Mouse (Mus musculus) hindbrain, embryonic 13.5 days (tissue): ENCODE measurements around the gene Ccnf. TPM values are rescaled to one million over a fixed set of nuclear protein-coding genes. Genes with fewer than 3 reads are reported as not detected.
A peak's percentile ranks its signal among the peaks of the same experiment; 100 is the strongest.

Source experiments
- ATAC-seq: fragments of 200-750 bp; cut with Nextera tagmentation; 2 replicates; pipeline ENCODE4 v1.8.0; 2017; ENCODE audit warnings: moderate TSS enrichment; ENCODE audit not compliant: low FRiP score
- H3K27ac ChIP-seq: fragments of 300-500 bp; sonication (generic); 2 replicates; pipeline ENCODE4 v1.5.1; 2015; ENCODE audit warnings: inconsistent platforms, mild to moderate bottlenecking, moderate library complexity
- H3K27me3 ChIP-seq: fragments of 300-500 bp; sonication (generic); 2 replicates; pipeline ENCODE4 v1.6.1; 2015; ENCODE audit warnings: mild to moderate bottlenecking, inconsistent platforms
- H3K36me3 ChIP-seq: fragments of 300-500 bp; sonication (generic); 2 replicates; pipeline ENCODE4 v1.6.1; 2015; ENCODE audit warnings: mild to moderate bottlenecking, inconsistent platforms
- H3K4me1 ChIP-seq: fragments of 300-500 bp; sonication (generic); replicated peaks from 2 replicates; pipeline ENCODE4 v1.6.1; 2015; ENCODE audit warnings: inconsistent platforms
- H3K4me2 ChIP-seq: fragments of 300-500 bp; sonication (generic); 2 replicates; pipeline ENCODE4 v1.6.1; 2015; ENCODE audit warnings: inconsistent platforms, mild to moderate bottlenecking, moderate library complexity
- H3K4me3 ChIP-seq: fragments of 300-500 bp; sonication (generic); 2 replicates; pipeline ENCODE4 v1.5.1; 2015; ENCODE audit warnings: mild to moderate bottlenecking, inconsistent platforms
- H3K9ac ChIP-seq: fragments of 300-500 bp; sonication (generic); 2 replicates; pipeline ENCODE4 v1.6.1; 2015; ENCODE audit warnings: mild to moderate bottlenecking, inconsistent platforms
- H3K9me3 ChIP-seq: fragments of 300-500 bp; sonication (generic); 2 replicates; pipeline ENCODE4 v1.6.1; 2016; ENCODE audit warnings: inconsistent platforms
- WGBS: fragments of 180-500 bp; shearing (Covaris S2); methylation state at CpG from one replicate; pipeline ENCODE4 v1.1.7; 2015; 5-methylcytosine and 5-hydroxymethylcytosine counted together
- polyA plus RNA-seq: library from polyadenylated mRNA; unstranded; fragments of >200 nt; fragmentation: Nextera tagmentation; extraction: Ambion mirVana; gene quantifications from 2 replicates; pipeline ENCODE4 v1.2.1, GENCODE M21; 2015

The Ccnf gene
- polyA plus RNA-seq, 1 experiment from 2014 or later, result 17.2 TPM

GRCm38 (mm10) chr17:24252329-24252728 lies 1.0 kb upstream of the Ccnf start:
- no peak for ATAC-seq
- peaks cover 7% of the 10 kb centered on the region for H3K36me3 ChIP-seq
- WGBS, result 99% methylated on average over 2 of the region's 2 CpGs
- H3K27me3 ChIP-seq, result no peaks in the 10 kb centered on the region
- H3K9me3 ChIP-seq, result no peaks in the 10 kb centered on the region
- peak overlapping the region; percentile 75; the same call in 1 of the 2 replicates for H3K4me3 ChIP-seq
- no peak overlapping the region for H3K27ac ChIP-seq
- no peak overlapping the region for H3K9ac ChIP-seq
- H3K4me1 ChIP-seq, result peaks cover 14% of the 10 kb centered on the region
- H3K4me2 ChIP-seq, result peak overlapping the region; percentile 80; the same call in 1 of the 2 replicates

DNA sequence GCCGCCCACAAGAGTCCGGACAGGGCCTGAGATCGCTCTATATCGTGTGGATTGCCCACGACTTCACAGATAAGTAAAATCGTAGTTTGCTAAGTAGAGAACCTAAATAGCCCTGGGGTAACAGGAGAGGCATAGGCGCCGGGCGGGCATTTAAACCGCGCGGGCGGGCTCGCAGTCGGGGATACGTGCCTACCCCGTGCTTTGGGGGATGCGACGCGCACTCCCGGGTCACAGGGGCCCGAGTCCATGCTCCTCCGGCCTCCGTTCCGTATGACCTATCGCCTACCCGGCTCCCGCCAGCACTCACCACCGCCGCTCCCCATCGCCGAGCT lies 330 bp downstream of the Ccnf start:
- ATAC-seq, result no peak
- WGBS, result under 1% methylated on average over 32 of the region's 32 CpGs
- peak overlapping the region; percentile 80 for H3K4me2 ChIP-seq
- peaks cover 7% of the 10 kb centered on the region for H3K36me3 ChIP-seq
- peak overlapping the region; percentile 82 for H3K9ac ChIP-seq
- no peaks in the 10 kb centered on the region for H3K27me3 ChIP-seq
- peak overlapping the region; percentile 75 for H3K4me3 ChIP-seq
- H3K27ac ChIP-seq, result peak overlapping the region; percentile 64; the same call in 1 of the 2 replicates
- H3K4me1 ChIP-seq, result peaks cover 14% of the 10 kb centered on the region
- no peaks in the 10 kb centered on the region for H3K9me3 ChIP-seq

DNA sequence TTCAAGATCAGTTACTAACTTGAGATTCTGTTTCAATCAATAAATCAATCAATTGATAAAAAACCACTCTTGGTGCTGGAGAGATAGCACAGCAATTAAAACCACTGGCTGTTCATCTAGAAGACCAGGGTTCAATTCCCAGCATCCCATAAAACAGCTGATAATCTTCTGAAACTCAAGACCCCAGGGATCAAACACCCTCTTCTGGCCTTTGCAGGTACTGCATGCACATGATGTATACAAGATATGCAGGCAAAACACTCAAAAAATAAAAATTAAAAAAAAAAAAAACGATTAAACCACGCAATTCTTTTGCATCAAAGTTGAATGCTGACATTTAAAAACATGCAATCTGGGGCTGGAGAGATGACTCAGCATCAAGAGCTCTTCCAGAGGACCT lies 2.6 kb downstream of the Ccnf start:
- WGBS, result 95% methylated on average over 2 of the region's 2 CpGs
- Histone ChIP-seq H3K4me2 (no peak overlapping the region), H3K4me3 (no peak overlapping the region), H3K9ac (no peak overlapping the region), H3K9me3 (peaks cover 3% of the 10 kb centered on the region; the same call in 1 of the 2 replicates), H3K4me1 (peaks cover 14% of the 10 kb centered on the region), H3K27me3 (no peaks in the 10 kb centered on the region), H3K27ac (no peak overlapping the region), H3K36me3 (peaks cover 24% of the 10 kb centered on the region)
- ATAC-seq, result no peak

DNA sequence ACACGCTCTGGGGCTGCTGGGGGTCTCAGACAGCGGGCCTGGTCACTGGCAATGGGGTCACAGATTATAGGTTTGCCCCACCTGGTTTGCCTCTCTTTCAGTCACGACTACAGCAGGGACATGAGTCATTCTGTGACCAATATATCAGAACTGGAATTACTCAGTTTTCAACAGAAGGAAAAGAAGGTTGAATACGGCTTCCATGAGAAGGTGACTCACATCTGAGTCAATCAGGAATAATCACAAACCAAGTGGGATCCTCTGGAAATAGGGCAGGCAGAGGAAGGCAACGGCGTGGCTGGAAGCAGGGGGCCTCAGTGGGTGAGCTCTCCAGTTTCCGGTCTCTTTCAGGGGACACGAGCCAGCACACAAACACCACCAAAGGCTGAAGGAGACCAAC lies 7.2 kb downstream of the Ccnf start:
- H3K4me1 ChIP-seq, result no peaks in the 10 kb centered on the region
- no peak overlapping the region for H3K27ac ChIP-seq
- 99% methylated on average over 8 of the region's 8 CpGs for whole genome bisulfite sequencing
- ATAC-seq, result no peak
- no peak overlapping the region for H3K4me2 ChIP-seq
- no peak overlapping the region for H3K9ac ChIP-seq
- peaks cover 3% of the 10 kb centered on the region; the same call in 1 of the 2 replicates for H3K9me3 ChIP-seq
- H3K36me3 ChIP-seq, result peaks cover 64% of the 10 kb centered on the region
- H3K4me3 ChIP-seq, result no peak overlapping the region
- no peaks in the 10 kb centered on the region for H3K27me3 ChIP-seq

DNA sequence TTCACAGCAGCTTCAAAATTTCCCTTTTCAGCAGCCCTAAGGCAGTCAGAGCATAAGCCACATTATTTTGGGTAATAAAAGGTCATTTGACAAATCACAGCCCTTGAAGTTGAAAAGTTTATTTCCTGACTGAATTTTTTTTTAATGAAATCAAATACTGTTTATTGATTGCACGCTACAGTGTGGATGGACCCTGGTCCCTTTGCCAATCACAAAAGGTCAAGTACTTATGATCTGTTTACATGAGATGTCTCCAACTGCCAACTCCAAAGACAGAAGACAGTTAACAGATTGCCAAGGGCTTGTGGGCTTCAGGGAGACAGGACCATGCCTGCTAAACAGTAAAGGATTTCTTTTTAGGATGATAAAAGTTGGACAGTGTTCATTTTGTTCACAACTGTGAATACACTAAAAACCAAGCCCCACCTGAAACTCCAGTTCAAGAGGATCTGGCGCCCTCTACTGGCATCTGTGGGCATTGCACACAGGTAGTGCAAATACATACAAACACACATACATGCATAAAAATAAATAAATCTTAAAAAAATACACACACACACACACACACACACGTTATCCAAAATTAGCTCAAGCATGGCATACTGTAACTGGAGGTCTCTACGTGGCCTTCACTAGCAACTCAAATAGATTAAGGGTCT lies 7.8 kb downstream of the Ccnf start:
- 89% methylated on average over 4 of the region's 4 CpGs for WGBS
- H3K4me2 ChIP-seq, result no peak overlapping the region
- no peak overlapping the region for H3K9ac ChIP-seq
- ATAC-seq, result no peak
- no peaks in the 10 kb centered on the region for H3K4me1 ChIP-seq
- H3K27ac ChIP-seq, result no peak overlapping the region
- H3K36me3 ChIP-seq, result peaks cover 68% of the 10 kb centered on the region
- H3K4me3 ChIP-seq, result no peak overlapping the region
- H3K9me3 ChIP-seq, result peaks cover 3% of the 10 kb centered on the region; the same call in 1 of the 2 replicates
- H3K27me3 ChIP-seq, result no peaks in the 10 kb centered on the region

GRCm38 (mm10) chr17:24236921-24237320 lies 14.4 kb downstream of the Ccnf start:
- WGBS, result 94% methylated on average over 7 of the region's 7 CpGs
- Histone ChIP-seq H3K9me3 (no peaks in the 10 kb centered on the region), H3K27me3 (no peaks in the 10 kb centered on the region), H3K4me2 (no peak overlapping the region), H3K36me3 (peaks cover 93% of the 10 kb centered on the region), H3K4me1 (no peaks in the 10 kb centered on the region), H3K4me3 (no peak overlapping the region), H3K27ac (no peak overlapping the region), H3K9ac (no peak overlapping the region)
- ATAC-seq, result no peak

DNA sequence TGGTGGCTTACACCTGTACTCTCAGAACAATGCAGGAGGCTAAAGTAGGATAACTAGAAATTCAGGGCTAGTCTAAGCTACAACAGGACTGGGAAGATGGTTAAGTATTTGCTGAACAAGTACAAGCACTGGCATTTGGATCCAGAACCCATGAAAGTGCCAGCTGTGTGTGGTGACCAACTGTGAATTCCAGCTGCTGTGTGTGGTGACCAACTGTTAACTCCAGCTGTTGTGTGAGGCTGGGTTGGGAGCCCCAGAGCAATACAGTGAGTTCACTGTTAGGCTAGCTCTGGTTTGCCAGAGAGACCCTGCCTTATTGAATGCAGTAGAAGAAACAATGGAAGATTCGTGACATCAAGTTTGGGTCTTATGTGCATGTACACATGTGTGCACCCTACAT lies 14.8 kb downstream of the Ccnf start:
- no peak overlapping the region for H3K4me2 ChIP-seq
- H3K27ac ChIP-seq, result no peak overlapping the region
- no peak overlapping the region for H3K9ac ChIP-seq
- H3K9me3 ChIP-seq, result no peaks in the 10 kb centered on the region
- no peak for ATAC-seq
- no peaks in the 10 kb centered on the region for H3K27me3 ChIP-seq
- 96% methylated on average over 1 of the region's 1 CpGs for WGBS
- H3K4me3 ChIP-seq, result no peak overlapping the region
- peaks cover 93% of the 10 kb centered on the region for H3K36me3 ChIP-seq
- H3K4me1 ChIP-seq, result no peaks in the 10 kb centered on the region

DNA sequence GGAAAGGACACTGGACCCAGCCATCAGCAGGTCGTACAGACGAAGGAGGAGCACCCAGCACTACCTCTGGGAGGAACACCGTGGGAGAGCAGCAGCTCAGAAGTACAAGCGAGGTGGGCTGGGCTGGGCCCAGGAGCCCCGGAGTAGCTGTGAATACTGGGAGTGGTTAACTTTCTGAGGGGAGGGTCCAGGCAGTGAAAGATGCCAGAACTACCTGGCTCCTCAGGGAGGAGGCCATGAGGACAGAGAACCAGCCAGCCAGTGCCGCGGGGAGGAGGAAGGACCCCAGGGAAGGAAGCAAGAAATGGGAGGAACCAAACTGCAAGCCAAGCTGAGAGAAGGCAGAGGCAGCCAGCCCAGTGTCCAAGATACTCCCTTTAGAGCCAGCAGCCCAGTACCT lies 23.3 kb downstream of the Ccnf start:
- Histone ChIP-seq H3K4me1 (no peaks in the 10 kb centered on the region), H3K9me3 (no peaks in the 10 kb centered on the region), H3K27me3 (no peaks in the 10 kb centered on the region), H3K4me2 (no peak overlapping the region), H3K4me3 (no peak overlapping the region), H3K36me3 (peaks cover 79% of the 10 kb centered on the region), H3K9ac (no peak overlapping the region), H3K27ac (no peak overlapping the region)
- WGBS, result 93% methylated on average over 7 of the region's 7 CpGs
- ATAC-seq, result no peak

DNA sequence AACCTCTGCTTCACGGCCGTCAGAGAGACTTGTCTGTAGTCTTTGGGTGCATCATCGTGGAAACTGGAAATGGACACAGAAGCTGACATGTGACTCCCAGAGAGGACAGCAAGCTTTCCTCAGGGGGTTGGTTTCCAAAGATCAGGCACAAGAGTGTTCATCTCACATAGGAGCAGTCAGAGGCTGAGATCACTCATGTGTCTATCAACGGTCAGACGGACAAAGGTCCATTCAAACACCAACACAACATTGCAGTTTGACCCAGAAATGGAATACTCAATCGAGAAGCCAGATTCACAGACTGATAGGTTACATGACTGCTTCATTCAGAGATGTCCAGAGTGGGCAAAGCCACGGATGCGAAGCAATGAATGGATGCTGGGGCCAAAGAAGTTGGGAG lies 24.6 kb downstream of the Ccnf start:
- H3K36me3 ChIP-seq, result peaks cover 67% of the 10 kb centered on the region

DNA sequence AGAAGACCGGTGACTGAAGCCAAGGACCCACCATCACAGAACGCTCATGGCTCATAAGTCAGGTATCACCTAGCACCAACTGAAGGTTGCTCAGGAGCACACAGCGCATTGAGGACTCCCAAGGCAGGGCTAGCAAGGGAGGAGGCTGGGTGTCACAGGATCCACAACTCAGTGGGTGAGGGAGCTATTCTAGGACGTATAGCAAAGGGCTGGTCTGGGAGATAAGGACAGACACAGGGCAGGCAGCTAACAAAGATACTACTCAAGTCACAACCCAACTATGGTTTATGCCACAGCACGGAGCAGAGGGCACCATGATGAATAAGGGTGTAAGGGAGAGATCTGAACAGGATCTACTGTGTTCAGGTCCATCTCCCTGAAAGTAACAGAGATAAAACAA lies 25.4 kb downstream of the Ccnf start:
- Histone ChIP-seq H3K4me2 (no peak overlapping the region), H3K36me3 (peaks cover 61% of the 10 kb centered on the region), H3K27me3 (no peaks in the 10 kb centered on the region), H3K4me3 (no peak overlapping the region), H3K9me3 (no peaks in the 10 kb centered on the region), H3K27ac (no peak overlapping the region), H3K4me1 (peaks cover 4% of the 10 kb centered on the region), H3K9ac (no peak overlapping the region)
- ATAC-seq, result no peak
- 94% methylated on average over 5 of the region's 5 CpGs for WGBS

More for the DNA sequence above, 24.6 kb downstream of the Ccnf start:
- H3K27me3 ChIP-seq, result no peaks in the 10 kb centered on the region
- no peaks in the 10 kb centered on the region for H3K4me1 ChIP-seq
- WGBS, result 91% methylated on average over 8 of the region's 8 CpGs
- 0 out of 2 replicates have a peak overlapping the region, but pooled peaks have one; percentile 25 for H3K9ac ChIP-seq
- no peak overlapping the region for H3K27ac ChIP-seq
- H3K4me2 ChIP-seq, result no peak overlapping the region
- no peak for ATAC-seq
- H3K4me3 ChIP-seq, result no peak overlapping the region
- H3K9me3 ChIP-seq, result no peaks in the 10 kb centered on the region

- H3K4me2 ChIP-seq, result no peak overlapping the region
- H3K27me3 ChIP-seq, result no peaks in the 10 kb centered on the region
- H3K9me3 ChIP-seq, result no peaks in the 10 kb centered on the region
- ATAC-seq, result no peak
- WGBS, result 92% methylated on average over 10 of the region's 10 CpGs
- no peak overlapping the region for H3K27ac ChIP-seq
- H3K4me3 ChIP-seq, result no peak overlapping the region
- peaks cover 9% of the 10 kb centered on the region for H3K4me1 ChIP-seq
- no peak overlapping the region for H3K9ac ChIP-seq
- H3K36me3 ChIP-seq, result peaks cover 50% of the 10 kb centered on the region
Measured at GRCm38 (mm10) chr17:24224741-24225140, 26.5 kb downstream of the Ccnf start.

GRCm38 (mm10) chr17:24223513-24223912 lies 27.8 kb downstream of the Ccnf start:
- 94% methylated on average over 5 of the region's 5 CpGs for WGBS
- no peak overlapping the region for H3K4me3 ChIP-seq
- H3K4me1 ChIP-seq, result peaks cover 18% of the 10 kb centered on the region
- H3K9ac ChIP-seq, result 0 out of 2 replicates have a peak overlapping the region, but pooled peaks have one; percentile 35
- H3K27ac ChIP-seq, result no peak overlapping the region
- H3K4me2 ChIP-seq, result no peak overlapping the region
- no peak for ATAC-seq
- no peaks in the 10 kb centered on the region for H3K9me3 ChIP-seq
- H3K36me3 ChIP-seq, result peaks cover 45% of the 10 kb centered on the region
- H3K27me3 ChIP-seq, result no peaks in the 10 kb centered on the region

GRCm38 (mm10) chr17:24222653-24223052 lies 28.6 kb downstream of the Ccnf start:
- H3K36me3 ChIP-seq, result peaks cover 49% of the 10 kb centered on the region
- 84% methylated on average over 6 of the region's 6 CpGs for WGBS
- no peak for ATAC-seq

More at GRCm38 (mm10) chr17:24222653-24223052, 28.6 kb downstream of the Ccnf start:
- no peak overlapping the region for H3K9ac ChIP-seq
- no peaks in the 10 kb centered on the region for H3K27me3 ChIP-seq
- no peak overlapping the region for H3K4me3 ChIP-seq
- H3K27ac ChIP-seq, result no peak overlapping the region
- H3K4me2 ChIP-seq, result no peak overlapping the region
- no peaks in the 10 kb centered on the region for H3K9me3 ChIP-seq
- H3K4me1 ChIP-seq, result peaks cover 18% of the 10 kb centered on the region
